Comparison of ENCODE assay signal across 12 mouse cellular contexts in genomic region chr7:29128725-29129124, GRCm38 (mm10). TPM values are rescaled to one million over a fixed set of nuclear protein-coding genes. Genes with fewer than 3 reads are reported as not detected.
A peak's percentile ranks its signal among the peaks of the same experiment; 100 is the strongest.
DNase-seq lines count a peak whose midpoint lies in the region; ATAC-seq and TF ChIP-seq lines count a peak whose summit lies in the region.
"Had no signal": no experiment of that assay in that cellular context is flagged by ENCODE, and none has a peak within 500 bp of the region (broad histone marks: within the 10 kb centered on the region; RNA-seq: fewer than 3 reads in every experiment).

No protein-coding gene starts in this region.

- ATAC-seq in heart, postnatal 0 days (ENCODE audit: insufficient read depth, low read depth): no peak
- ATAC-seq in erythroblast, adult 5-6 weeks (replicated peaks; ENCODE audit: low FRiP score, poor library complexity, severe bottlenecking): no peak

- H3K4me2 ChIP-seq in heart, postnatal 0 days (ENCODE audit: low read depth, low read length): no peak overlapping the region

- no peak for TF ChIP-seq POLR2A in spleen, adult 2 months (IDR thresholded peaks at IDR 0.05; ENCODE audit: low read depth, low read length)

- no peak overlapping the region for H3K9ac ChIP-seq in heart, postnatal 0 days (replicated peaks; ENCODE audit: low read depth, low read length)

- H3K9me3 ChIP-seq in heart, postnatal 0 days (replicated peaks; ENCODE audit: control insufficient read depth, low read length): no peaks in the 10 kb centered on the region
- H3K9me3 ChIP-seq: midbrain, embryonic 10.5 days had no signal

- peak; percentile 64 for TF ChIP-seq CTCF in heart, postnatal 0 days (IDR thresholded peaks at IDR 0.05; ENCODE audit: low read depth)
- peak; percentile 39; the same call in 1 of the 2 replicates for TF ChIP-seq CTCF in spleen, adult 2 months (IDR thresholded peaks at IDR 0.05; ENCODE audit: extremely low read depth, insufficient read depth, insufficient read length, insufficient replicate concordance)

- peaks cover 10% of the 10 kb centered on the region; the same call in 1 of the 2 replicates for H3K27me3 ChIP-seq in heart, postnatal 0 days (ENCODE audit: control insufficient read depth, insufficient read depth, low read length)
- peaks cover 2% of the 10 kb centered on the region; the same call in 1 of the 2 replicates for H3K27me3 ChIP-seq in spleen, adult 2 months (ENCODE audit: control insufficient read depth, insufficient read depth, low read length)

- H3K4me1 ChIP-seq in heart, postnatal 0 days (ENCODE audit: control insufficient read depth, insufficient read depth): 0 out of 2 replicates have a peak, but pooled peaks cover 7% of the 10 kb centered on the region
- H3K4me1 ChIP-seq in spleen, adult 2 months (ENCODE audit: control insufficient read depth, insufficient read depth, insufficient read length): no peaks in the 10 kb centered on the region; the same call in 1 of the 2 replicates

- intact Hi-C loops in heart, postnatal 25 days (cut with DNase I): loop anchor here (5.0 kb wide), 2 partner anchors 119 to 169 kb away; partner anchors contain the start of gene 2200002D01Rik

- WGBS in heart, postnatal 0 days: 71% methylated on average over 2 of the region's 2 CpGs
- 59% methylated on average over 2 of the region's 2 CpGs for WGBS in spleen, adult 2 months

- H3K4me3 ChIP-seq in heart, postnatal 0 days (ENCODE audit: low read depth, low read length): no peak overlapping the region
- no peak overlapping the region for H3K4me3 ChIP-seq in spleen, adult 2 months (ENCODE audit: extremely low read depth, insufficient read depth, insufficient read length)
- H3K4me3 ChIP-seq: midbrain, embryonic 10.5 days had no signal

- no peak overlapping the region for H3K27ac ChIP-seq in heart, postnatal 0 days (ENCODE audit: low read depth)
- no peak overlapping the region for H3K27ac ChIP-seq in spleen, adult 2 months (ENCODE audit: insufficient read depth, low read length)
- H3K27ac ChIP-seq: midbrain, embryonic 10.5 days had no signal

- DNase-seq in heart, postnatal 0 days (ENCODE audit: low spot score): peak; percentile 28
- DNase-seq in heart, adult 8-10 months (ENCODE audit: low spot score): no peak
- DNase-seq in spleen, adult 2 months (ENCODE audit: low read depth in 1 of 2, low spot score in 2 of 2): no peak
- no peak for DNase-seq in spleen, postnatal 4 days (ENCODE audit: low spot score in 2 of 2)
- DNase-seq in embryo, embryonic 10.5 days (ENCODE audit: low spot score): peak; percentile 33
- peak; percentile 59 for DNase-seq in thymus, postnatal 14 days
- no peak for DNase-seq in heart, postnatal 25 days (ENCODE audit: low spot score)
- DNase-seq: cerebellum, postnatal 36 days; heart, adult 11 months; right cerebral cortex, postnatal 14 days had no signal

- no peaks in the 10 kb centered on the region for H3K36me3 ChIP-seq in heart, postnatal 0 days (replicated peaks; ENCODE audit: control insufficient read depth, insufficient read depth, low read length)
- H3K36me3 ChIP-seq in spleen, adult 2 months (ENCODE audit: control insufficient read depth, insufficient read depth, low read length): no peaks in the 10 kb centered on the region
- H3K36me3 ChIP-seq: midbrain, embryonic 10.5 days had no signal

- no peak for TF ChIP-seq EP300 in heart, postnatal 0 days (IDR thresholded peaks at IDR 0.05; ENCODE audit: low read depth)

RNA-seq across cellular contexts. Expression of gene Ryr1, which starts 3.7 kb away (rescaled TPM):
- total RNA-seq in heart, postnatal 0 days (2014; rRNA removed; ENCODE audit: low replicate concordance): 0.08 and 0.15 TPM in 2 replicates
- polyA plus RNA-seq in heart, postnatal 0 days (2015; fragmentation: Nextera tagmentation; extraction: Ambion mirVana): 0.04 TPM in 1 of 2 replicates, not detected in the other
- total RNA-seq in heart, adult 8-10 months (2022): 1 to 10 TPM in 2 of 4 experiments, under 1 TPM in 2; 0.79 to 1.5 (median 0.92) TPM
- polyA plus RNA-seq in spleen, adult 2 months (2012; rRNA removed): 0.27 TPM in 2 replicates
- 0.21 TPM in 1 of 2 replicates, not detected in the other for total RNA-seq in erythroblast, adult 5-6 weeks (2015; ENCODE audit: low replicate concordance)
- under 0.01 TPM in 1 of 2 replicates, not detected in the other for total RNA-seq in erythroblast, adult 5-6 weeks (2017; ENCODE audit: low replicate concordance)
- total RNA-seq in heart, postnatal 25 days (2021): not detected

RNA-seq across cellular contexts. Expression of gene Rasgrp4, which starts 5.9 kb away (rescaled TPM):
- total RNA-seq in heart, postnatal 0 days (2014; rRNA removed; ENCODE audit: low replicate concordance): 0.19 and 1.9 TPM in 2 replicates
- 0.18 and 0.79 TPM in 2 replicates for polyA plus RNA-seq in heart, postnatal 0 days (2015; fragmentation: Nextera tagmentation; extraction: Ambion mirVana)
- 1 to 10 TPM in 3 of 4 experiments, under 1 TPM in 1; 1.00 to 1.5 (median 1.2) TPM for total RNA-seq in heart, adult 8-10 months (2022)
- polyA plus RNA-seq in spleen, adult 2 months (2012; rRNA removed): 16.4 and 22.5 TPM in 2 replicates
- total RNA-seq in erythroblast, adult 5-6 weeks (2015; ENCODE audit: low replicate concordance): 3.5 and 23.4 TPM in 2 replicates
- total RNA-seq in erythroblast, adult 5-6 weeks (2017; ENCODE audit: low replicate concordance): 4.7 and 5.5 TPM in 2 replicates
- 1 to 10 TPM; 1.4 TPM for total RNA-seq in heart, postnatal 25 days (2021)

RNA-seq across cellular contexts. Expression of gene Fam98c, which starts 27.3 kb away (rescaled TPM):
- 24.5 and 28.1 TPM in 2 replicates for total RNA-seq in heart, postnatal 0 days (2014; rRNA removed; ENCODE audit: low replicate concordance)
- 23.1 and 23.2 TPM in 2 replicates for polyA plus RNA-seq in heart, postnatal 0 days (2015; fragmentation: Nextera tagmentation; extraction: Ambion mirVana)
- total RNA-seq in heart, adult 8-10 months (2022): 10 to 100 TPM; 10.4 to 12.6 (median 10.8) TPM
- 40.3 and 44.4 TPM in 2 replicates for polyA plus RNA-seq in spleen, adult 2 months (2012; rRNA removed)
- total RNA-seq in erythroblast, adult 5-6 weeks (2015; ENCODE audit: low replicate concordance): 2.1 and 4.6 TPM in 2 replicates
- 1.5 and 2.7 TPM in 2 replicates for total RNA-seq in erythroblast, adult 5-6 weeks (2017; ENCODE audit: low replicate concordance)
- total RNA-seq in heart, postnatal 25 days (2021): 10 to 100 TPM; 11.2 to 11.4 TPM

RNA-seq across cellular contexts. Expression of gene Ggn, which starts 41.3 kb away (rescaled TPM):
- total RNA-seq in heart, postnatal 0 days (2014; rRNA removed; ENCODE audit: low replicate concordance): 0.23 TPM in 1 of 2 replicates, not detected in the other
- 0.14 and 0.26 TPM in 2 replicates for polyA plus RNA-seq in heart, postnatal 0 days (2015; fragmentation: Nextera tagmentation; extraction: Ambion mirVana)
- total RNA-seq in heart, adult 8-10 months (2022): under 1 TPM in 3 of 4 experiments, not detected in 1; 0.14 to 0.37 (median 0.28) TPM
- polyA plus RNA-seq in spleen, adult 2 months (2012; rRNA removed): 0.52 and 0.84 TPM in 2 replicates
- not detected in 2 replicates for total RNA-seq in erythroblast, adult 5-6 weeks (2015; ENCODE audit: low replicate concordance)
- total RNA-seq in erythroblast, adult 5-6 weeks (2017; ENCODE audit: low replicate concordance): not detected in 2 replicates
- under 1 TPM; 0.39 to 0.45 TPM for total RNA-seq in heart, postnatal 25 days (2021)

RNA-seq across cellular contexts. Expression of gene Spred3, which starts 41.5 kb away (rescaled TPM):
- 2.7 and 4.7 TPM in 2 replicates for total RNA-seq in heart, postnatal 0 days (2014; rRNA removed; ENCODE audit: low replicate concordance)
- polyA plus RNA-seq in heart, postnatal 0 days (2015; fragmentation: Nextera tagmentation; extraction: Ambion mirVana): 0.80 and 1.00 TPM in 2 replicates
- total RNA-seq in heart, adult 8-10 months (2022): under 1 TPM; 0.23 to 0.75 (median 0.52) TPM
- polyA plus RNA-seq in spleen, adult 2 months (2012; rRNA removed): 1.4 and 1.6 TPM in 2 replicates
- 0.77 and 0.84 TPM in 2 replicates for total RNA-seq in erythroblast, adult 5-6 weeks (2015; ENCODE audit: low replicate concordance)
- total RNA-seq in erythroblast, adult 5-6 weeks (2017; ENCODE audit: low replicate concordance): 0.84 and 0.85 TPM in 2 replicates
- under 1 TPM; 0.36 to 0.49 TPM for total RNA-seq in heart, postnatal 25 days (2021)

Comparison
In these comparisons a context has a peak if more than half of its experiments do, and no peak if none do; other contexts are left out.
1. DNase-seq: peak in heart, postnatal 0 days (single experiment), embryo, embryonic 10.5 days (single experiment) and thymus, postnatal 14 days (single experiment); none in heart, adult 8-10 months (single experiment), spleen, adult 2 months (0 of 2), spleen, postnatal 4 days (0 of 2) and heart, postnatal 25 days (single experiment).